Mouse (Mus musculus) embryonic facial prominence, embryonic 15.5 days (tissue): ENCODE data around the gene Tdg. TPM values are rescaled to one million over a fixed set of nuclear protein-coding genes. Genes with fewer than 3 reads are reported as not detected.

Source experiments
- ATAC-seq: fragments of 200-750 bp; cut with Nextera tagmentation; 2 replicates; pipeline ENCODE4 v1.8.0; 2017; ENCODE audit warnings: low read depth, moderate TSS enrichment; ENCODE audit not compliant: insufficient number of reproducible peaks, low FRiP score, low TSS enrichment
- H3K27ac ChIP-seq: fragments of 300-500 bp; sonication (generic); replicated peaks from 2 replicates; pipeline ENCODE4 v1.5.1; 2015; ENCODE audit warnings: mild to moderate bottlenecking, inconsistent platforms
- H3K27me3 ChIP-seq: fragments of 300-500 bp; sonication (generic); 2 replicates; pipeline ENCODE4 v1.6.1; 2015; ENCODE audit warnings: inconsistent platforms
- H3K36me3 ChIP-seq: fragments of 300-500 bp; sonication (generic); 2 replicates; pipeline ENCODE4 v1.6.1; 2015; ENCODE audit warnings: mild to moderate bottlenecking, inconsistent platforms
- H3K4me1 ChIP-seq: fragments of 300-500 bp; sonication (generic); 2 replicates; pipeline ENCODE4 v1.6.1; 2015; ENCODE audit warnings: inconsistent platforms
- H3K4me2 ChIP-seq: fragments of 300-500 bp; sonication (generic); replicated peaks from 2 replicates; pipeline ENCODE4 v1.6.1; 2015; ENCODE audit warnings: mild to moderate bottlenecking, inconsistent platforms
- H3K4me3 ChIP-seq: fragments of 300-500 bp; sonication (generic); replicated peaks from 2 replicates; pipeline ENCODE4 v1.5.1; 2015; ENCODE audit warnings: mild to moderate bottlenecking, inconsistent platforms
- H3K9ac ChIP-seq: fragments of 300-500 bp; sonication (generic); 2 replicates; pipeline ENCODE4 v1.6.1; 2015; ENCODE audit warnings: inconsistent platforms
- H3K9me3 ChIP-seq: fragments of 300-500 bp; sonication (generic); replicated peaks from 2 replicates; pipeline ENCODE4 v1.6.1; 2016; ENCODE audit warnings: inconsistent platforms
- WGBS: fragments of 180-500 bp; shearing (Covaris S2); methylation state at CpG from one replicate; pipeline ENCODE4 v1.1.7; 2015; 5-methylcytosine and 5-hydroxymethylcytosine counted together
- polyA plus RNA-seq: library from polyadenylated mRNA; unstranded; fragments of >200 nt; fragmentation: Nextera tagmentation; extraction: Ambion mirVana; gene quantifications from 2 replicates; pipeline ENCODE4 v1.2.1, GENCODE M21; 2015

Tdg gene
- polyA plus RNA-seq, 1 experiment from 2014 or later = 117 TPM

DNA sequence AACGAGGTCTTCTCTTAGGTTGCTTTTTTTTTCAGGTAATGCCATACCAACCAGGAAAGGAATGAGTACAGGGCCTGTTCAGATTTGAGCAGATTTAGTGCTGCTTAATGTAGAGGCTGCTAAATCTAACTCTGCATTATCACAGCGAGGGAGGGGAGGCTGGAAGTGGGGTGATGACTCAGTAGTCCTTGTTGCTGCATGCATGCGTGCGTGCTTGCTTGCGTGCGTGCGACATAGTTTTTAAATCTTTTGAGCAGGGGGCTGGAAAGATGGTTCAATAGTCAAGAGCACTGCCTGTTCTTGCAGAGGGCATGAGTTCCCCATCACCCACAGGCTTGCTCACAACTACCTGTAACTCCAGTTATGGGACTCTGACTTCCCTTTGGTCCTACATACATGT, 4.7 kb downstream of the Tdg start:
- Histone ChIP-seq H3K27me3 (no peaks in the 10 kb centered on the region), H3K9ac (no peak overlapping the region), H3K36me3 (peaks cover 37% of the 10 kb centered on the region), H3K27ac (no peak overlapping the region), H3K4me1 (peaks cover 13% of the 10 kb centered on the region), H3K4me2 (no peak overlapping the region), H3K9me3 (no peaks in the 10 kb centered on the region), H3K4me3 (no peak overlapping the region)
- no peak for ATAC-seq
- 94% methylated on average over 7 of the region's 7 CpGs for WGBS

DNA sequence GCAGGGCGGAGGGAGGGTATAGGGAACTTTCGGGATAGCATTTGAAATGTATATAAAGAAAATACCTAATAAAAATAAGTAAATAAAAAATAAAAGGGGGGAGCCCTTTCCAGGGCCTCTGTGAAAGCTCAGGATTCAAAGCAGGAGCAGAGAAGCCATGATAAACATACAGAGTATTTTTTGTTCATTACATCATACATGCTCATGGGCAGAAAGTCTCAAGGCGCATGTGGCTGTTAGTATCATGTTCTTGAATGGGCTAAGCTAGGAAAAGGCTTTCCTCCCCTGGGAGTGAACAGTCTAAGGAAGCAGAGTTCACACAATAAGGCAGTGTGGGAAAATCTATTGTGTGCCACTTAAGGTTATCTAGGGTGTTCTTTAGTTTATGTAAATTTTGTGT, 6.7 kb downstream of the Tdg start:
- no peak overlapping the region for H3K4me2 ChIP-seq
- H3K4me3 ChIP-seq = no peak overlapping the region
- H3K4me1 ChIP-seq = peaks cover 2% of the 10 kb centered on the region
- no peak overlapping the region for H3K9ac ChIP-seq
- no peak for ATAC-seq
- peaks cover 55% of the 10 kb centered on the region for H3K36me3 ChIP-seq
- no peak overlapping the region for H3K27ac ChIP-seq
- no peaks in the 10 kb centered on the region for H3K9me3 ChIP-seq
- WGBS = 93% methylated on average over 3 of the region's 3 CpGs
- H3K27me3 ChIP-seq = no peaks in the 10 kb centered on the region

DNA sequence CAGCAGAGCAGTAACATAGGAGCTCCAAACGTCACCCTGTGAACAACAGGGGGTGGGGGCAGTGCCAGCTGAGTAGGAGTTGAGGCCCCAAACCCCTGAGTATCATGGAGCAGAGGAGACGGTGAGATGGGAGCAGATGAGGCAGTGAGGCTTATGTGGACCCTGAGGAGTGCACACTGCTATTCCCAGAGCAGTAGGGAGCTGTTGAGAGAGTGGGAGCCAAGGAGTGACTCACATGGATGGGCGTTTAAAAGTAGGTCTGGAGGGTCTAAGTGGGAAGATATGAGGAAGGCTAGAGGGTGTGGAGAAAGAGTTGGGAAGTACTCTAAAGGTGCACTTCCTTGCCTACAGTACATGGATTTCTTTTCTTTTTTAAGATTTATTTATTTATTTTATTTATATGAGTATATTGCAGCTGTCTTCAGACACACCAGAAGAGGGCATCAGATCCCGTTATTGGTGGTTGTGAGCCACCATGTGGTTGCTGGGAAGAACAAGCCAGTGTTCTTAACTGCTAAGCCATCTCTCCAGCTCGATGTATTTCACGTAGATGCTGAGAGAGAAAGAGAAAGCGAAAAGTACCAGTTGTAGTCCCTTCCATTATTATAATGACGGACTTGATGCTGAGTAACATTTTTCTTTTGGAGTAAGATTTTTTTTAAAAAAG, 9.5 kb downstream of the Tdg start:
- no peak overlapping the region for H3K9ac ChIP-seq
- H3K27ac ChIP-seq = no peak overlapping the region
- WGBS = 93% methylated on average over 8 of the region's 8 CpGs
- peaks cover 63% of the 10 kb centered on the region for H3K36me3 ChIP-seq
- H3K4me1 ChIP-seq = no peaks in the 10 kb centered on the region
- no peaks in the 10 kb centered on the region for H3K9me3 ChIP-seq
- H3K4me2 ChIP-seq = no peak overlapping the region
- no peaks in the 10 kb centered on the region for H3K27me3 ChIP-seq
- H3K4me3 ChIP-seq = no peak overlapping the region
- no peak for ATAC-seq

DNA sequence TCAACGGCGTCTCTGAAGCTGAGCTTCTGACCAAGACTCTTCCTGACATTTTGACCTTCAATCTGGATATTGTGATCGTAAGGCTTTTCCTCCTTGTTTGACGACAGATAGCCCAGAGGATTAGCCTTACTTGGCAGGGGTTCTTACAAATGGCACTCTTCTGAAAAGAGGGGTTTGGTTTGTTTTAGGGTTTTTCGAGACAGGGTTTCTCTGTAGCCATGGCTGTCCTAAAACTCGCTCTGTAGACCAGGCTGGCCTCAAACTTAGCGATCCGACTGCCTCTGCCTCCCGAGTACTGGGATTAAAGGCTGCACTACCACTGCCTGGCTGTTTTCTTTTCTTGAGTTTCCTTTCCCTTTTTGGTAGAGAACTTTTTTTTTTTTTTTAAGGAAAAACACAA, 11.9 kb downstream of the Tdg start:
- H3K27ac ChIP-seq = no peak overlapping the region
- H3K36me3 ChIP-seq = peaks cover 79% of the 10 kb centered on the region
- 94% methylated on average over 9 of the region's 9 CpGs for WGBS
- no peaks in the 10 kb centered on the region for H3K4me1 ChIP-seq
- ATAC-seq = no peak
- no peak overlapping the region for H3K4me2 ChIP-seq
- H3K9me3 ChIP-seq = no peaks in the 10 kb centered on the region
- no peak overlapping the region for H3K9ac ChIP-seq
- no peaks in the 10 kb centered on the region for H3K27me3 ChIP-seq
- H3K4me3 ChIP-seq = no peak overlapping the region

DNA sequence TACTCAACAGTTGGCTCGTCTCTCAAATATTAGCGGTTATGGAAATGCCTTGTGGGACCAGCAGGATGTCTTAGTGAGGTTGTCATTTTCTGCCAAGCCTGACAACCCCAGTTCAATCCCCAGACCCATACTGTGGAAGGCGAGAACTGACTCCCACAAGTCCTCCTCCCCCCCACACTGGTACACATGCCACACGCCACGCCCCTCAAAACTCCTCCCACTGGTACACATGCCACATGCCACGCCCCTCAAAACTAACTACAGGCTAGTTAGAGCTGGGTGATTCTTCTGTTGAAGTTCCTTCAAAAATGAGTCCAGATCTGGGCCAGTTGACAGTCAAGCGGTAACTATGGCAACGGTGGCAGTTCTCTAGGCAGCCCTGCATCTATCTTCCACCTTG, 16.5 kb downstream of the Tdg start:
- peaks cover 69% of the 10 kb centered on the region for H3K36me3 ChIP-seq
- no peak overlapping the region for H3K27ac ChIP-seq
- H3K4me3 ChIP-seq = no peak overlapping the region
- no peak overlapping the region for H3K4me2 ChIP-seq
- no peak for ATAC-seq
- no peaks in the 10 kb centered on the region for H3K27me3 ChIP-seq
- H3K4me1 ChIP-seq = no peaks in the 10 kb centered on the region
- WGBS = 92% methylated on average over 8 of the region's 8 CpGs
- no peaks in the 10 kb centered on the region for H3K9me3 ChIP-seq
- no peak overlapping the region for H3K9ac ChIP-seq

DNA sequence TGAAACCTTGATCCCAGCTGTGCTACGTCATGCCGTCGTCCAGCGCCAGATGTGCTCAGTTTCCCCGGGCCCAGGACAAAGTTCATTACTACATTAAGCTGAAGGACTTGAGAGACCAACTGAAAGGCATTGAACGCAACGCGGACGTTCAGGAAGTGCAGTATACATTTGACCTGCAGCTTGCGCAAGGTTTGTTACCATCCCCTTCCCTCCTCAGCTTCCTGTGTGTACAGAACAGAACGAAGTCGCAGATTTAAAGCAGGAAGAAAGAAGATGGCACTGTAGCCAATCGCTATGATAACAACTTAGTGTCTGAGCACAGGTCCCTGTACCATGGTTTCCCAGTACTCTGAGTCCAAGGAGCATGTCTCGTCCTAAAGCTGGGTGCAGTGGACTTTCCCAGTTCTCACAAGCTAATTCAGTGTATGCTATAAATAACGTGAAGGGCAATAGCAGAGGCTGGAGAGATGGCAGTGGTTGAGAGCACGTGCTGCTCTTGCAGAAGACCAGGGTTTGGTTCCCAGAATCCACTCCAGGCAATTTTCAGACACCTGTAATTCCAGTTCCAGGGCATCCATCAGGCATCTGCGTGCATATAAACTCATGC, 17.7 kb downstream of the Tdg start:
- WGBS = 89% methylated on average over 17 of the region's 17 CpGs
- H3K9ac ChIP-seq = no peak overlapping the region
- ATAC-seq = no peak
- peaks cover 68% of the 10 kb centered on the region for H3K36me3 ChIP-seq
- no peaks in the 10 kb centered on the region for H3K4me1 ChIP-seq
- H3K9me3 ChIP-seq = no peaks in the 10 kb centered on the region
- H3K27ac ChIP-seq = no peak overlapping the region
- no peak overlapping the region for H3K4me3 ChIP-seq
- no peak overlapping the region for H3K4me2 ChIP-seq
- no peaks in the 10 kb centered on the region for H3K27me3 ChIP-seq

DNA sequence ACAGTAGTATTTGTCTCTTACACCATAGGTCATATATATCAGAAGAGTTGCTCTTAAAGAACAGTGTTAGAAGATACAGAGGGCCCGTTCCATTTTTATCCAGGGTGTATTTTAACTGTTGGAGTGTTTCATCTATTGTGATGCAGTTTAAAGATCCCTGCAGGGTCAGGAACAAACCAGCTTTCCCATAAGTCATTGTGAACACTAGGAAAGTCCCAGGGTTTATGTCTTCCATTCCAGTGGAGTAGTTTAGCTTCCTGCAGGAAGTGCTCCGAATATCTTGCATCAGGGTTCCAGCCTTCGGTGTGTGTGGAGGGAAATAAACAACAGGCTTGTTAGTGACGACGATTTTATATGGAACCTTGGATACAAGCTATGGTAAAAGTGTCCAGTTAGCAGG, 21.6 kb downstream of the Tdg start:
- ATAC-seq = no peak
- Histone ChIP-seq H3K4me3 (no peak overlapping the region), H3K4me1 (no peaks in the 10 kb centered on the region), H3K27me3 (no peaks in the 10 kb centered on the region), H3K27ac (no peak overlapping the region), H3K9ac (no peak overlapping the region), H3K4me2 (no peak overlapping the region), H3K9me3 (no peaks in the 10 kb centered on the region), H3K36me3 (peaks cover 38% of the 10 kb centered on the region)
- WGBS = 91% methylated on average over 5 of the region's 5 CpGs

DNA sequence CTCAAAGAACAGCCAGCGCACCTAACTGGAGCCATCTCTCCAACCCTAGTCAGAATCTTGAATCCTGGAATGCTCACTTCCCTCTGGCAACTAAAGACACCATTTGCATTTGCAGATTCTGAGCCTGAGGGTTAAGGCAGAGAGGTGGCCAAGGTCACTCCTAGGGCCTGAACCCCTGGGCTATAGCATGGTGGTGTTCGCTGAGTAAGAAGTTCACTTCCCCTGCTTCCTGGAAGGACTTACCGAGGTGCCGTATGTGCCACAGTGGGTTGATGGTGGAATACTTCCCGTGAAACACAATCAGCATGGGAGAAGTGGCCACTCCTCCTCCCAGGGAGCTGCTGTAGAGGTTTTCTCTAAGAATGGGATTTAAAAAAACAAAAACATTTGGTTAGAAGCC, 23.0 kb downstream of the Tdg start:
- Histone ChIP-seq H3K27ac (no peak overlapping the region), H3K4me3 (no peak overlapping the region), H3K36me3 (peaks cover 26% of the 10 kb centered on the region), H3K4me2 (no peak overlapping the region), H3K9ac (no peak overlapping the region), H3K27me3 (no peaks in the 10 kb centered on the region), H3K4me1 (no peaks in the 10 kb centered on the region), H3K9me3 (no peaks in the 10 kb centered on the region)
- no peak for ATAC-seq
- WGBS = 62% methylated on average over 5 of the region's 5 CpGs

DNA sequence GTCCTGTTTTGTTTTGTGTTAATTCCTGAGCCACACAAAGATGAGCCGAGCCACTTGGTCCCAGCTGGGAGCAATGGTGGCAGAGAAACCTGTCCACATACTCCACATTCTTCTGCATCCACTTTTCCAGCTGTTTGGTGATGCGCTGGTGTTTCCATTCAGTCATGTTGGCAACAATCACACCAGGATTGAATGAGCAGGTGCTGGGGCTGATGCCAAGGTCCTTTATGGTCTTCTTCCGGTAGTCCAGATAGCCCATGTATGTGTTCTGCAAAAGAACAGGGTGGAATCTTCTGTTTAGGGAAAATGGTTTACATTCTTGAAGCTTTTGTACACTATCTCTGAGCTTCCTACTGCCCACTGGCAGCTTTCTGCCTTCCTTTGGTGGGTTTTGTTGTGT, 25.0 kb downstream of the Tdg start:
- no peak overlapping the region for H3K9ac ChIP-seq
- no peaks in the 10 kb centered on the region for H3K4me1 ChIP-seq
- no peak overlapping the region for H3K27ac ChIP-seq
- H3K27me3 ChIP-seq = no peaks in the 10 kb centered on the region
- peaks cover 22% of the 10 kb centered on the region for H3K36me3 ChIP-seq
- no peaks in the 10 kb centered on the region for H3K9me3 ChIP-seq
- H3K4me2 ChIP-seq = no peak overlapping the region
- ATAC-seq = no peak
- no peak overlapping the region for H3K4me3 ChIP-seq
- 80% methylated on average over 3 of the region's 3 CpGs for WGBS

DNA sequence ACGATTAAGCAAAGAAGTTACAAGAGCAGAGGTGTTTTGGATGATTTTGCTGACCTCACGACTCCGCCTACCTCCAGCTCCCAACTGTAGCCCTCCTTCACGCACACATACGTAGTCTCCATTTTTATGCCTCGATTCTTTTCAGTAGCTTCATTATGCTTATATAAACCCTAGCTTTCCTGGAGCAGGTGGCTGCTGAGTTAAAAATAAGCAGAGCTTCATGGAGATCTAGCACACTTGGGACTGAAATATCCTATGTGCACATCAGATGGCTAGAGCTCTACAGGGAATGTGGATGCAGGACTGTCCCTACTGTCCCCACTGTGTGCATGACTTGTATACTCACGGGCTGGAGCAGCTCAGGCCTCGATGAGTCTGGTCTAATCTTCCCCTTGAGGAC, 32.2 kb downstream of the Tdg start:
- ATAC-seq = no peak
- no peak overlapping the region for H3K27ac ChIP-seq
- 86% methylated on average over 8 of the region's 8 CpGs for WGBS
- no peak overlapping the region for H3K4me3 ChIP-seq
- 0 out of 2 replicates have a peak, but pooled peaks cover 3% of the 10 kb centered on the region for H3K4me1 ChIP-seq
- 0 out of 2 replicates have a peak, but pooled peaks cover 3% of the 10 kb centered on the region for H3K36me3 ChIP-seq
- H3K27me3 ChIP-seq = no peaks in the 10 kb centered on the region
- no peak overlapping the region for H3K4me2 ChIP-seq
- H3K9ac ChIP-seq = no peak overlapping the region
- H3K9me3 ChIP-seq = no peaks in the 10 kb centered on the region

DNA sequence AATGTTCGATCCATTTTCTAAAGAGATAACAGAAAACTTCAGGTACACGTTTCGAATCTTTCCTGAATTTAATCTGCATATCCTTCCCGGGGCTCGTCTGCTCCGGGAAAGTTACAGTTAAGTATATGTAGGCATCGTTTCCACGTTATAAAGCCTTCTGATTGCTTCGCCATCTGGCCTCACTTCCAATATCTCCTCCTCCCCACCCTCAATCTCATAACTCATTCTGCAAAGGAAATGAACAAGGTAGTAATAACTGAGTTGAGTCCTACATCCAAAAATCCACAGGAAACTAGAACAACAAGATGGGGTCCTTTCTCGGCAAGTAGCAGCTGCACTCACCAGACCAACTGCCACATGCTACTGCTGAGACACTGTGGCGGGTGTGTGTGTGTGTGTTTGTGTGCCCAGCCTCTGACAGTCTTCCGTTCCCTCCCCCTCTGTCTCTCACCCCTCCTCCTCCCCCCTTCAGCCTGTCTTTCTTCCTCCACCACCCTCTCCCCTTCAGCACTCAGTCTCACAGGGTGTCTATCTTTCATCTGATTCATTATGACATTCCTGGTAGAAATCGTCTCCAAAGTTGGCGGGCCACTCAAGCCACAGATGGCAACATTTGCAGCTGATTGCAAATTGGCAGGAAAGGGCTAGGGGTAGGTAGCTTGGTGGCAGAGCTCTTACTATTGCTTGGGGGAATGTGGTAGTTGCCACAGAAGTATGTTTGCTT, 32.8 kb downstream of the Tdg start:
- no peak overlapping the region for H3K4me2 ChIP-seq
- H3K9me3 ChIP-seq = no peaks in the 10 kb centered on the region
- no peak overlapping the region for H3K4me3 ChIP-seq
- 74% methylated on average over 14 of the region's 14 CpGs for WGBS
- H3K4me1 ChIP-seq = 0 out of 2 replicates have a peak, but pooled peaks cover 4% of the 10 kb centered on the region
- H3K27me3 ChIP-seq = no peaks in the 10 kb centered on the region
- ATAC-seq = no peak
- H3K27ac ChIP-seq = no peak overlapping the region
- H3K36me3 ChIP-seq = 0 out of 2 replicates have a peak, but pooled peaks cover 3% of the 10 kb centered on the region
- no peak overlapping the region for H3K9ac ChIP-seq
